Mouse (Mus musculus): Measurements from ENCODE around the gene Ptcra. TPM values are rescaled to one million over a fixed set of nuclear protein-coding genes. Genes with fewer than 3 reads are reported as not detected.
"Not testable (repeated sequence)": the region's sequence is repeated elsewhere in the genome, so short reads cannot be mapped to it uniquely, and the experiment has no call there.

Gene Ptcra
- under 1 TPM in 2 of 3 experiments, not detected in 1; 0.44 to 0.47 TPM for polyA plus RNA-seq (2017; shearing (Covaris generic))

- ATAC-seq = no peak
Observed at GRCm38 (mm10) chr17:46763544-46763943, at the start of gene Ptcra. Gene Ptcra, minus strand, starts transcription at chr17:46763712.

- ATAC-seq = no peak
Observed at GRCm38 (mm10) chr17:46812442-46812841, 48.9 kb upstream of the Ptcra start.

- ATAC-seq = no peak
Observed at GRCm38 (mm10) chr17:46810672-46811071, 47.2 kb upstream of the Ptcra start.

GRCm38 (mm10) chr17:46809131-46809830 lies 45.8 kb upstream of the Ptcra start:
- no peak for ATAC-seq

GRCm38 (mm10) chr17:46808376-46808775 lies 44.9 kb upstream of the Ptcra start:
- no peak for ATAC-seq

- ATAC-seq = no peak
Observed at GRCm38 (mm10) chr17:46801761-46802160, 38.2 kb upstream of the Ptcra start.

GRCm38 (mm10) chr17:46799680-46800079 lies 36.2 kb upstream of the Ptcra start:
- no peak for ATAC-seq

GRCm38 (mm10) chr17:46797386-46797785 lies 33.9 kb upstream of the Ptcra start:
- no peak for ATAC-seq

GRCm38 (mm10) chr17:46796743-46797142 lies 33.2 kb upstream of the Ptcra start:
- ATAC-seq = no peak

- ATAC-seq = no peak
Observed at GRCm38 (mm10) chr17:46792963-46793362, 29.5 kb upstream of the Ptcra start.

GRCm38 (mm10) chr17:46787974-46788373 lies 24.5 kb upstream of the Ptcra start:
- not testable (repeated sequence) for ATAC-seq

GRCm38 (mm10) chr17:46786952-46787351 lies 23.4 kb upstream of the Ptcra start:
- no peak for ATAC-seq

- no peak for ATAC-seq
Observed at GRCm38 (mm10) chr17:46783222-46783565, 19.7 kb upstream of the Ptcra start.

- peak; percentile 90 for ATAC-seq
Observed at GRCm38 (mm10) chr17:46782341-46783221, 19.1 kb upstream of the Ptcra start, which contains the start of gene Rpl7l1. Gene Rpl7l1, minus strand, starts transcription at chr17:46782672.

- no peak for ATAC-seq
Observed at GRCm38 (mm10) chr17:46781876-46782275, 18.4 kb upstream of the Ptcra start.

- no peak for ATAC-seq
Observed at GRCm38 (mm10) chr17:46776087-46776486, 12.6 kb upstream of the Ptcra start.

GRCm38 (mm10) chr17:46775070-46775469 lies 11.6 kb upstream of the Ptcra start:
- no peak for ATAC-seq

GRCm38 (mm10) chr17:46774131-46774472 lies 10.6 kb upstream of the Ptcra start:
- ATAC-seq = no peak

GRCm38 (mm10) chr17:46773278-46774130 lies 10.0 kb upstream of the Ptcra start:
- ATAC-seq = no peak

GRCm38 (mm10) chr17:46772404-46773277 lies 9.1 kb upstream of the Ptcra start, which contains the start of gene 2310039H08Rik:
Gene 2310039H08Rik, plus strand, starts transcription at chr17:46772635.
- ATAC-seq = peak; percentile 86

- no peak for ATAC-seq
Observed at GRCm38 (mm10) chr17:46772038-46772403, 8.5 kb upstream of the Ptcra start.

GRCm38 (mm10) chr17:46771616-46772015 lies 8.1 kb upstream of the Ptcra start:
- ATAC-seq = no peak

All from inflammation-experienced regulatory T-cells, adult 6 months (primary cell).